Mouse (Mus musculus): Measurements from ENCODE around the gene Atxn1. TPM values are rescaled to one million over a fixed set of nuclear protein-coding genes. Genes with fewer than 3 reads are reported as not detected.

Atxn1 gene
- total RNA-seq, 2 experiments from 2014 or later = 126 to 156 TPM

DNA sequence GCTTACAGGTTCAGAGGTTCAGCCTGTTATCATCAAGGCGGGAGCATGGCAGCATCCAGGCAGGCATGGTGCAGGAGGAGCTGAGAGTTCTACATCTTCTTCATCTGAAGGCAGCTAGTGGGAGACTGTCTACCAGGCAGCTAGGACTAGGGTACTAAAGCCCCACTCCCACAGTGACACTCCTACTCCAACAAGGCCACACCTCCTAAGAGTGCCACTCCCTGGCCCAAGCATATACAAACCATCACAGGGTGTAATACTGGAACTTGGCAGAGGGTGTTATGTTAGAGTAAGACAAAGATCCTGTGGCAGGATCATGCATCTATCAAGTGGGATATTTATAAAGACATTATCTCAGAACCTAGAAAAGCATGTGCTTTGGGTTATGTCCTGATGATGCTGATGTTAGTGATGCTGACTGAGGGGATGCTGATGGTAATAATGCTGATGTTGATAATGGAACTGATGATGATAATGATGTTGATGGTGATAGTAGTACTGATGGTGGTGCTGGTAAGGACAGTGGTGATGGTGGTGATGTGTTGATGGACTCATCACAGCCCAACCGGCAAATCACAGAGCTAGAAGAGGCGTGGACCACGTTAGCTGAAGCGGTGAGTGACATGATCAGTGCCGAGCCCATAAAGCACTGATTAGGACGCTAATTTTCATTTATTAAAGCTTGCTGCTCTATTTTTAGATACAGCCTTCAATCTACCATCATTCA lies 142.9 kb downstream of the Atxn1 start:
- DNase-seq = no peak

- no peak for DNase-seq
Measured at GRCm38 (mm10) chr13:45820473-45821230, 144.2 kb downstream of the Atxn1 start.

- no peak for DNase-seq
Measured at GRCm38 (mm10) chr13:45816670-45817069, 148.1 kb downstream of the Atxn1 start.

DNA sequence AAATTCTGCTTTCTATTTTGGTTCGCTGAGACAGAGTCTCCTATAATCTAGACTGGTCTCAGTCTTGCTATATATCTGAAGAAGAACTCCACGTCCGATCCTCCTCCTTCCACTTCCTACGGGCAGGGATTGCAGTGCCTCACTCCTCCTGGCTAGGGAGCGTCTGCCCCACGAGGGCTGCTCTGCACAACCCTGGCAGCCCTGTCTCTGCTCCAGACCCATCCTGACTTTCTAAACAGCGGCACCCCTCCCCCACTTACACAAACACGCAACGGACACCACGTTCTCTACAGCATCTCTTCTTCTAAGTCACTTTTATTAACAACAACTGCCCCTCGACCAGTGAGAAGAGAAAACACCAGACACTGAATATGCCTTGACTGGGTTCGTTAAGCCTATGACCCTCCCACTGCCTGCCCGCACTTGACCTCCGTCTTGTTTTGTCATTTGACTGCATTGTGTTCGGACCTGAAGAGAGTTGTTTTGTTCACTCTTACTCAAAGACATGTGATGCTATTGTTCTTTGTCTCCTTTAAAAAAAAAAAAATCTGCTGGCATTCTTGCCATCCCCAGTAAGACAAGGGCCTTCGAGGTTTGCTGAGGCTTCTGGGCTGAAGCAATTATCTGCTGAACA lies 154.9 kb downstream of the Atxn1 start:
- no peak for DNase-seq

- DNase-seq = peak; percentile 54 to 58
Measured at GRCm38 (mm10) chr13:45807593-45808043, 157.2 kb downstream of the Atxn1 start.

GRCm38 (mm10) chr13:45806600-45807525 lies 157.9 kb downstream of the Atxn1 start:
- no peak for DNase-seq

DNA sequence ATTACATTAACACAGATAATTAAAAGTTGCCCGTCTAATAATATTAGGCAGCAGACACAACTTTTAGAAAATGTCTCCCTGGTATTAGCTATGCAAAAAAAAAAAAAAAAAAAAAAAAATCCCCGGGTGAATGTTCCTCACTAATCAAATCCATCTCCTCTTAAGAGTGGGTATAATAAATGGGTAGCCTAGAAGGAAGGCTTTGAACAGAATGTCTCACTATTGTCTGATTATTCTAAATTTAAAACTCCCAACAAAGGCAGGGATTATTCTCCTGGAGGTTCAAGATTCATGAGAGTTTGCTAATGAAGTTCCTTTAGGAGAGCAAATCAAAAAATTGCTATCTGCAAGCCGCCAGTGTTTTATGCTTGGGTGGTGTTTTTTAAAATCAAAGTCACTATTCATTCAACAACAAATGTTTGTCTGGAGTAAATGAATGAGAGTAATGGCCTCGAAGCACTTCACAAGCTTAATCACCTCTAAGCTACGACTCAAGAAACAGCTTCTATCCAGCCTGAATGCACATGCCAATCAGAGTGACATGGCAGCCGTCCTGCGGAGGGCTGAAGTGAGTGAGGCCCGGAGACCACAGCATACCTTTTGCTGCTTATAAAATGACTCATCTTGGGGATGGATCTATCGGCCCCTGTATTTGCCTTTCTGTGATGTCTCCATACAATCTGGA lies 158.8 kb downstream of the Atxn1 start:
- no peak for DNase-seq

GRCm38 (mm10) chr13:45802620-45803410 lies 162.0 kb downstream of the Atxn1 start:
- DNase-seq = no peak

GRCm38 (mm10) chr13:45798248-45798647 lies 166.6 kb downstream of the Atxn1 start:
- DNase-seq = no peak

DNA sequence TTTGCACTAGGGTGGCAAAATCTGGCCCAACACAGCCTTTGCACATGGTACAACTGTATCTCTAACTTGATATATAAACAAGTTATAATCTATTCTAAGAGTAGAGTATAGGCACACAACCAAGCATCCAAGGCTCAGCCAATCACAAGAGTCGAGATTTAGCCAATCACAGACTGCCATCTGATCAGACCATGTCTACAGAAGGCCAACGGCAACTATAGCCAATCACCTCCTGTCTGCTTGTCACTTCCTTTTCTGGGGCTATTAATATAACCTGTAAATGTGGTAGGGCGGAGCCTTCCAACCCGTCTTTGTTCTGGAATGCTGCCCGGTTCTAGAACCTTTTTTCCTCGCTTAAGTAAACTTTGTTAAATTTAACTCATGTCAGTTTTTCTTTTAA lies 167.1 kb downstream of the Atxn1 start:
- no peak for DNase-seq

DNA sequence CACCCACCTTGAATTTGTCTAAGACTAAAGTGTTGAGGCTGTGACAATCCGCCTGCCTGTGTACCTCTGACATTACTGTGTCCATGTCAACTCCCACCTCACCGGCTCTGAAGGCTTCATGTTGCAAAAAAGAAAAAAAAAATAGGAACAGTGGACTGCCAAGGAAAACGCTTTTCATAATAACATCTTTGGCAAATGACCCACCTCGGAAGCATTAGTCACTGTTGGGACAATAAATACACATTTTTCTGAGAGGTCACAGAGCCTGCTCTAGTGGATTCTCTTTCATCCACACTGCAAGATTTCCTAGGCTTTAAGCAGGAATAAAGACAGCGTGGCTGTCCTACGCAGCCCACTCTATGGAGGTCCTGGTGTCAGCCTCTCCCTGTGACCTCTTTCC lies 168.5 kb downstream of the Atxn1 start:
- no peak for DNase-seq

- no peak for DNase-seq
Measured at GRCm38 (mm10) chr13:45793796-45794195, 171.0 kb downstream of the Atxn1 start.

DNA sequence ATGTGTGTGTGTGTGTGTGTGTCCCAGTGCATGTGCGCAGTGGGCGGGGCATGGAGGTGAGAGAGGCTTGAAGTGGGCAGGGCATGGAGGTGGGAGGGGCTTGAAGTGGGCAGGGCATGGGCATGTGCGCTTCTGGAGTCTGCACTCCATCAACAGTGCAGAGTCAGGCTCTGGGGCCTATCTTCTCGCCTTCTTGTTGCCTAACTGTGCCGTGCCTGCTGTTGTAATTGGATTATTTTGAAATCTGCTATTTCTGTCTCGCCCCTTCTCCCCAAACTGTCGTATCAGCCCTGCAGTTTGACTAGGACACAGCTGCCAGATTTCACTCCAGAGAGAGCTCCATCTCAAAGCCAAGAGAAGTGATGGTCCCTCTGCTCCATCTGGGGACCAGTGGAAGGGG lies 178.4 kb downstream of the Atxn1 start:
- no peak for DNase-seq

DNA sequence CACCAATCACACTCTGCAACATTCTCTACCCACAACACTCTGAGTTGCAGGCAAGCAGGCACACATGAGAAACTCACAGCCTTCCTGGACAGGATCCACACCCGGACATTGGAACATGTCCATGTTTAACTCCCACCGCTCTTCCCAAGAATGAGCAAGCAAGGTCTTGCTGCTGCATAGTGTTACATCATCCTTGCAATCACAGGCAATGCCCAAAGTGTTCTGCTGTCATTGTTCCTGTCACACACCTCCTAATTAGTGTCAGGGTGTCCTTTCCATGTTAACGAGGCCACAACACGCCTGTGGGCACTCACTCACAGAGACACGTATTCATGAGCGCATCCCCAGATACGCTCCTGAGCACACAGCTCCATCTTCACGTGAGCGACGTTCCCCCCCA lies 181.1 kb downstream of the Atxn1 start:
- DNase-seq = no peak

DNA sequence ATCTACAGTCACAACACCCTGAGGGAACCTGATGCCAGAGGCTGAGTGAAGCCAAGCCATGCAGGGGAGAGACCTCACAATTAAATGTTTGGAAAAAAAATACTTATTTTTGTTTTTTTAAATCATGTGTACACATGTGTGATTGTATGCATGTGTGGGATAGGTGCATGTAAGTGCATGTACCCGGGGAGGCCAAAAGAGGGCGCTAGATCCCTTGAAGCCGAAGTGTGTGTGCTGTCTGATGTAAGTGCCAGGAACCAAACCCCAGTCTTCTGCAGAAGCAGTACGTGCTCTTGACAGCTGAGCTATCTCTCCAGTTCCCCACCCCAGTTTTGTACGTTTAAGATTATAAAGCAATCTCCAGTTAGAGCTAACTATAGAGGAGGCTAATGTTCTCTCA lies 186.1 kb downstream of the Atxn1 start:
- DNase-seq = no peak

DNA sequence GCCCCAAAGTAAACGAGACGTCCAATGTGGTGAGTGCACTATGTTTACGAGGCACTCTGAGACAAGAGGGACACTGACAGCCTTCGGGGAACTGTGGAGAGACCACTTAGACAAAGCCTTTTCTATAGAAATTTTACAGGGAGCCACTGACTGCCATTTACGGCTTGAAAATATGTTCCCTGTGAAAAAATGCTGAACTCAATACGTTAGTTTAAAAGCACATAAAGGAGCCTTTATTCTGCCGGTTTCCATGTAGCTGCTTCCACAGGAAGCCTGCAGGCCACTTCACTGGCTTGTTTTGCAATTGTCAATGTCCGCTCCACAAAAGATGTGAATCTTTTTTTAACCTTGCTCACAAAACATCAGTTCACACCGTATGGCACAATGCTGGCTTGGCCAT lies 186.6 kb downstream of the Atxn1 start:
- no peak for DNase-seq

- no peak for DNase-seq
Measured at GRCm38 (mm10) chr13:45775516-45775915, 189.3 kb downstream of the Atxn1 start.

GRCm38 (mm10) chr13:45773381-45774168 lies 191.2 kb downstream of the Atxn1 start:
- DNase-seq = no peak

DNA sequence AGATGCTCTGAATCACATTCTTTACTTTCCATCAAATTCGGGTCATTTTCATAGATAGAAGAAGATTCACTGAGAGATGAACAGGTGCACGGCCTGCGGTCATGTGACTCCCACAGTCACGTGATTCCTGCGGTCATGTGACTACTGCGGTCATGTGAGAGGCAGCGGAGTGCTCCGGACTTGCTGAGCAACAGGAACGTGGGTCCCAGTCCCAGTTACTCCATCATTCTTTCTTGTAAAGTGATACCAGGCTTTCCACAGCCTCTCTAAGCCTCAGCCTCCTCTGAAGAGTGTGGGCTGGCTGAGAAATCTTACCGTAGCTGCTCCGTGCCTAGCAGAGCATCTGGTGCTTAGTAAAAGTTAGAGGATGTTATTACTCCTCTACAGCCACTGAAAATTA lies 195.1 kb downstream of the Atxn1 start:
- DNase-seq = no peak

DNA sequence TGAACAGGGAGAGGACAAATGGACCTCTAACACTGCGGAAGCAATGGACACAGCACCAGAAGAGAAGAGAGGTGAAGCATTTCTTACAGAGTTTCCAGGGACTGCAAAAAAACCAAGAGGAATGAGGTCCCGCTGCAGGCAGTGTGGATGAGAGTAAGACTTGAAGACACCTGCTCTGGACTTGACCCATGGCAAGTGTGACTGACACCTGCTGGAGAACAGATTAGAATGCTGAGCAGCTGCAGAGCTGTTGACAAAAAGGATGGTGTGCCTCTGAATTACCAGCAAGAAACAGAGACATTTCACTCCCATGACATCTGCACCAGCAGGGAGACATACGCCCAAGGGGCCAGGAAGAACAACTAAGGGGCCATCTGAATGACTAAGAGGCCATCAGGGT lies 196.6 kb downstream of the Atxn1 start:
- DNase-seq = no peak
